Mouse (Mus musculus) hindlimb bud, embryonic 11.5 days (tissue): ENCODE results near the gene Shisa5.

Experiments
- DNase-seq: peaks from one replicate; pipeline ENCODE4 v3.0.0-alpha.2; 2012; ENCODE audit warnings: low read depth, low spot score; ENCODE audit errors: extremely low spot score

The Shisa5 gene

GRCm38 (mm10) chr9:109090446-109090845, 52.1 kb downstream of the Shisa5 start:
- DNase-seq: no peak

- no peak for DNase-seq
Observed at GRCm38 (mm10) chr9:109091802-109092201, 53.4 kb downstream of the Shisa5 start.

DNA sequence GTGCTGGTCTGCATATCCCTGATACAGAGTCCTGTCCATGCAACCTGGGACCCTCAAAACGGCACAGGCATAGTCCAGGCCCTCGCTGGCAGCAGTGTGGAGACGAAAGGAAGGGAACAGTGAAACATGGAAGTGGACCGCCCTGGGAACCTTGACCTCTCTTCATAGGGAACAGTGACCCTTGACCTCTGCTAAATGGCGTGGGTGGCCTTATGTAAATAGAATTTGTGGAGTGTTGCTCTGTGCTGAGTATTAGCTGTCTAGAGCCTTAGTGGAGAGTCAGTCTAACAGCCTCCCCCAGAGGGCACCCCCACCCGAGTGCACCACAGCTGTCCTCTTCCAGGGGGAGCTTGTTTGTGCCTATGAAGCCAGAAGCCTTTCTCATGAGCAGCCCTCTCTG, 54.4 kb downstream of the Shisa5 start:
- DNase-seq: no peak

GRCm38 (mm10) chr9:109093786-109094552, 55.6 kb downstream of the Shisa5 start:
- DNase-seq: no peak

GRCm38 (mm10) chr9:109094553-109095136, 56.3 kb downstream of the Shisa5 start:
- DNase-seq: no peak

- no peak for DNase-seq
Observed at GRCm38 (mm10) chr9:109095137-109095982, 57.0 kb downstream of the Shisa5 start, which contains the start of gene Plxnb1. TSS of gene Plxnb1 (plus strand) at chr9:109095389.

DNA sequence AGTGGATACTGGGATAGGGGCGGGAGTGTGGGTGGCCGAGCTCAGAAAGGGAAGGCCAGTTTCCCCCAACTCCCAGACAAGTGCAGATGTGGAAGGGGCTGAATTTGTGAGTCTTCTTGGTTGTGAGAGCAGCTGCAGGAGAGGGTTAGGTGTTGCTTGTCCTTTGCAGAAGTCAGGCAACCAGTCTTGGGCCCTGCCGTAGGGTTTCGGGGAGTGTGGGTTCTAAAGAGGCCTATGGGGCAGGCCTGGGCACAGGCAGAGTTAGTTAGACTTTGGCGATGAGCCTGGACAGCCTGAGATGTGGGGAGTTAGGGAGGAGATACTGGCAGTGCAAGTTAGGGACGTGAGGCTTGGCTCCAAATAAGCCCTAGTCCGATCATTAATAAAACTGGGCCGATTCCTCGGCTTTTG, 57.9 kb downstream of the Shisa5 start:
- DNase-seq: no peak

DNA sequence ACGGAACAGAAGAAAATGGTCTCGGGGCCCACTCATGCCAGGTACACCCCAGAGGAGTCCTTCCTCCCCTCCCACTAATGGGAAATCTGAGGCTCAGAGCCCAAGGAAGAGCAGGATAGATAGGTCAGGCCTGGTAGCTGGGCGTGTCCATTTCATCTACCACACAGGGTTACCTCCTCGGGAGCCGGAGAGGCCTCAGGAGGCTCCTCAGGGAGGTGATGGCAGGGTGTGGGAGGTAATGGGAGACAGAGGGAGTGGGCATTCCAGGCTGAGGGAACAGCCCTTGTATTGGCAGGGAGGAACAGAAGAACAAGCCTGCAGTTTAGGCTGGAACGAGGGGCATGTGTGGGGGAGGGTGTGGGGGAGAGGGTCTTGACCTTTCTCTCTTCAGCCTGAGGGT, 58.5 kb downstream of the Shisa5 start:
- DNase-seq: no peak

DNA sequence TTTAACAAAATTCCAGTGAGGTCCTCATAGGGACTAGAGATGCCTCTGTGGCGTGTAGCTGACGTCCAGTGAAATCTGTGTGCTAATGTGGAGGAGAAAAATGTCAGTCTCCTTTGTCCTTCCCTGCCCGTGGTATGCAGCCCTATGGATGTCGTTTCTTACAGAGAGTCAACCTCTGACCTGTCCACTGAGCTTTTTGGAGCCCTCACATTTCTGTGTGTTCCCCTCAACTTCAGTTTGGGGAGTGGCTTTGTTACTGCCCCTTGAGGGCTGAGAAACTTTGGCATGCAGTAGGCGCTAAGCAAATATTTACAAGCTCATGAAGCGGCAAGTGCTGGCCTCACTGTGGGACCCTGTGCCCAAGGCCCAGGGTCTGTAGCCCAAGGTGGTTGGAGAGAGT, 58.9 kb downstream of the Shisa5 start:
- no peak for DNase-seq

- DNase-seq: no peak
Observed at GRCm38 (mm10) chr9:109097831-109098230, 59.5 kb downstream of the Shisa5 start.

DNA sequence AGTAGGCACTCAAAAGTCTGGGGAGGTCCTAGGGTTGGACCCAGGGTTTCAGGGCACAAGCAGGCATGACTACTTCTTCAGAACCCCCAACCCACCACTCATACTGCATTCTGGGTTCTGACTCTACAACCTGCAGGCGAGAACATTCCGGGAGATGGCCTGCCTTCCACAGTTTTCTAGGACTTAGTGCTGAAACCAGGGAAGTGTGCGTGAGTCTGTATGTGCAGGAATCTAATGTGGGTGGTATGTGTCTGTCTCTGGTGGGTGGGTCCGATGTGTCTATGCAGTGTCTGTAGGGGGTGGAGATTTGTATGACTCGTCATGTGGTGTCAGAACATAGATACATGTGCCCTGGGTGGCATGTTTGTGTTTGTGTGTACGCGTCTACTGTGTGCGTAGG, 60.0 kb downstream of the Shisa5 start:
- no peak for DNase-seq

- no peak for DNase-seq
Observed at GRCm38 (mm10) chr9:109098969-109099368, 60.6 kb downstream of the Shisa5 start.

- DNase-seq: no peak
Observed at GRCm38 (mm10) chr9:109100307-109100928, 62.1 kb downstream of the Shisa5 start.

- no peak for DNase-seq
Observed at GRCm38 (mm10) chr9:109101933-109102445, 63.6 kb downstream of the Shisa5 start.

DNA sequence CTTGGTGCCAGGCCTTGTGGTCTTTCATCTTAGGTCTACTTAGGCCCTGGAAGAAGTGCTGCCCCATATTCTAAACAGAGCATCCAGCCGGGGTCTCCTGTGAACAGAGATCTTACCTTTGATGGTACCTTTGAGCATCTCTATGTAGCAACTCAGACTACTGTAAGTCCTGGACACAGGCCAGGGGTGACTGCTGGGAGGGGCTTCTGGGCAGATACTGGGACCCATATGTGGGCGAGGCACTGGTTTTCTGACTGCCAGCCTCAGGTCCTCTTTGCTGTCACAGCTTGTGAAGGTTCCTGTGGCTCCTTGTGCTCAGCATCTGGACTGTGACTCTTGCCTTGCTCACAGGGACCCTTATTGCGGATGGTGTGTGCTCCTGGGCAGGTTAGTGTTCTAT, 64.2 kb downstream of the Shisa5 start:
- DNase-seq: no peak

GRCm38 (mm10) chr9:109103250-109103649, 64.9 kb downstream of the Shisa5 start:
- DNase-seq: no peak

DNA sequence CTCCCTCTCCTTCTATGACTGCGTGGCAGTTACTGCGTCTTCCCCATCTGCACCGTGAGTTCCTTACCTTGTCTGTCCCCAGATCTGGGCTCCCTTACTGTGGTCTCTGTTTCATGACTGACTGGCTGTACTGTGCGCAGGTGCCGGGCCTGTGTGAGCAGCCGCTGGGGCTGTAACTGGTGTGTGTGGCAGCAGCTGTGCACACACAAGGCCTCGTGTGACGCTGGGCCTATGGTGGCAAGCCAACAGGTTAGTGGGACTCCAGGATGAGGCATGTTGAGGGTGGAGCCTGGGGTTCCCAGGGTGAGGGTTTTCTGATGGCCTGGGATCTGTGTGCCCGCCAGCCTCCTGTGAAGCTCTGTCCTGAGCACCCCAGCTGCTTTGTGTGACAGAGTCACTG, 65.7 kb downstream of the Shisa5 start:
- no peak for DNase-seq

DNA sequence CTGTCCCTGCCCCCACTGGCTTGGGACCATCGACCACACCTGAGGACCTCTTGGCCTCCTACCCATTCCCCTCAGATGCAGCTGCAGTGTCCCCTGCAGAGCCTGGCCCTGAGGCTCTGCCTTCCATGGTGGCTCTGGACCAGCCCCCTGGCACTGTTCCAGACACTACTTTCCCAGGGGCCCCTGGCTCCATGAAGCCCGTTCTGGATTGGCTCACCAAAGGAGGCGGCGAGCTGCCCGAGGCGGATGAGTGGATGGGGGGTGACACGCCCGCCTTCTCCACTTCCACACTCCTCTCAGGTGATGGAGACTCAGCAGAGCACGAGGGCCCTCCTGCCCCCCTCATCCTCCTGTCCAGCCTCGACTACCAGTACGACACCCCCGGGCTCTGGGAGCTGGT, 66.6 kb downstream of the Shisa5 start:
- DNase-seq: no peak

DNA sequence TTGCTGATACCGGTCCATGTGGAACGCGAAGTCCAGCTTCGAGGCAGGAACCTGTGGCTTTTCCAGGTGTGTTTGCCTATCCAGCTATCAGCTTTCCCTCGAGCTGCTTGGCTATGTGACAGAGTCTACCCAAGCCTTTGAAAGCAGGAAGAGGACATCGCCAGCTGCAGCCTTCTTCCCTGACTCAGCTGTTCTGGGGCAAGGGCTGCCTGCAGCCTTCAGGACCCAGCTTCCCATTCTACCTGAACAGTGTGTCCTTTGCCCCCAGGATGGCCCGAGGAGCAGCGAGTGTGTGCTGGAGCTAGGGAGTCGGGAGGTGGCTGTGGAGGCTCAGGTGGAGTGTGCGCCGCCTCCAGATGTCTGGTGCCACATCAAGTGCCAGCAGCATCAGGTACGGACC, 67.3 kb downstream of the Shisa5 start:
- no peak for DNase-seq

- no peak for DNase-seq
Observed at GRCm38 (mm10) chr9:109107341-109107740, 69.0 kb downstream of the Shisa5 start.
